Mouse (Mus musculus): ENCODE measurements at regions not wholly inside any gene's neighbourhood (a gene's known extent, or its start where the extent isn't known, plus 50 kb on each side); places are given as distances from the start of the nearest gene placed in this dataset.
A peak's percentile ranks its signal among the peaks of the same experiment; 100 is the strongest.
"Not testable (repeated sequence)": the region's sequence is repeated elsewhere in the genome, so short reads cannot be mapped to it uniquely, and the experiment has no call there.

DNA sequence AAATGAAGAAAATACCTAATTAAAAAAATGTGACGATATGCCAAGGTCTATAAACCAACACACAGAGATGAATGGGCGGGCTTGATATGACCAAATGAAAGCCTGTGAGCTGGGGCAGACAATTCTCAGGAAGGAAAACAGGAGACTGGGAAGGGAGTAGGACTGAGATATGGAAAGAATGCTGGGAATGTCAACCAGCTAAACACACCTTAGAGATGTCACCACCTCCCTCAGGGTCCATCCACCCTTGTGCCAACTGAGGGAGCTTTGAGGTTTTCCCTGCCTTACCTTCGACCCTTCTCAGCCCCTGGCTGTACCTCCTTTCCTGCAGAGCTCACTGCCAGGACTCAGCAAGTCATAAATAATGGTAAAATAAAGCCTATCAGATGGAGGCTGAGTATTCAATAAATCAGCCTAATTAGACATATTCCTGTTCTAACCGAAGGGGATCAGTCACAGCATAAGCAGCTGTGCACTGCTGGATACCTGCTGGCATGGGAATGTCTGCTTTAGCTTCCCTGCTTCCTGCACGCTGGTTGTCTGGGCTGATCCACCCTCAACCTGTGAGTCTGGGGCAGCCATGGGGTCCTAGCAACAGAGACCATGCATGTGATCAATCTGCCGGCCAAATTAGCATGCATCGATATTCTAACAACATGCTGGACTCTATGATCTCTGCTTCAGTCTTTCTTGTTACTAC, 137.4 kb downstream of the Nuak1 start:
- DNase-seq (ENCODE audit: low spot score) (no peak), ATAC-seq (ENCODE audit: extremely low read depth, insufficient number of reproducible peaks, low FRiP score, poor library complexity, severe bottlenecking) (no peak)
- no peak for TF ChIP-seq TAL1 (conservative IDR thresholded peaks at IDR 0.05; ENCODE audit: low read depth, low read length)
- TF ChIP-seq POLR2AphosphoS5 (IDR thresholded peaks at IDR 0.05; ENCODE audit: insufficient replicate concordance, low read depth, low read length), result no peak
- 0 out of 2 replicates have a peak, but pooled peaks have one; percentile 7 for TF ChIP-seq CTCF (IDR thresholded peaks at IDR 0.05; ENCODE audit: low read depth, low read length)
- Histone ChIP-seq H3K27me3 (ENCODE audit: insufficient read depth, low read length) (no peaks in the 10 kb centered on the region), H3K9me3 (replicated peaks) (peaks cover 33% of the 10 kb centered on the region), H3K4me3 (ENCODE audit: low read depth, low read length) (no peak overlapping the region), H3K36me3 (replicated peaks) (no peaks in the 10 kb centered on the region), H3K4me1 (ENCODE audit: insufficient read depth, low read depth, low read length) (no peaks in the 10 kb centered on the region)

DNA sequence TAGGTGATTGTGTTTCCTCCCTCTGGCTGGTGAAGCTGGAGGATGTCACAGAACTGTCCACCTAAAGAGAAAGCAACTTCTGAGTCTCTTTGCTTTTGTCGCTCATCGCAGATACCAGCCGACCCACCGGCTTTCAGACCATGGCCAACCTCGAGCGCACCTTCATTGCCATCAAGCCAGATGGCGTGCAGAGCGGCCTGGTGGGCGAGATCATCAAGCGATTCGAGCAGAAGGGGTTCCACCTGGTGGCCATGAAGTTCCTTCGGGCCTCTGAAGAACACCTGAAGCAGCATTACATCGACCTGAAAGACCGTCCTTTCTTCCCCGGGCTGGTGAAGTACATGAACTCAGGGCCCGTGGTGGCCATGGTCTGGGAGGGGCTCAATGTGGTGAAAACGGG, 131.7 kb downstream of the Nuak1 start:
- H3K4me3 ChIP-seq (ENCODE audit: low read depth, low read length); DNase-seq (ENCODE audit: low spot score); H3K27me3 ChIP-seq (ENCODE audit: insufficient read depth, low read length); H3K36me3 ChIP-seq (replicated peaks); ATAC-seq (ENCODE audit: extremely low read depth, insufficient number of reproducible peaks, low FRiP score, poor library complexity, severe bottlenecking); H3K4me1 ChIP-seq (ENCODE audit: insufficient read depth, low read depth, low read length): not testable (repeated sequence)
- peaks cover 36% of the 10 kb centered on the region for H3K9me3 ChIP-seq (replicated peaks)

DNA sequence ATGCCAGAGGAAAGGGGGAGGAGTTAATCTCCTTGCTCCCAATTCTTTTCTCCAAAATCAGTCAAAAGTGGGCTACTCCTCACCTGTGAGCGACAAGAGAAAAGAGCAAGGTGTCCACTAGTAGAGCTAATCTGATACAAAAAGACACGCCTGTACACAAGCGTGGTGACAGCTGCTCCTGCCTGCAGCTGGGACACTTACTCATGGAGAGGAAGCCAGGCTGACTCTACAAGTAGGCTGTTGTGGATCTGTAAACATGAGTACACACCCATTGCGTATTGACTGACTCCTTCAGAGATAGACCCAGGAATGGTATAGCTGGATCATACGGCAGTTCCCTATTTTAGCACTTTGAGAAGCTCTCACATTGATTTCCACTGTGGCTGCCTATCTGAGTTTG, 129.7 kb downstream of the Nuak1 start:
- TF ChIP-seq POLR2AphosphoS5 (IDR thresholded peaks at IDR 0.05; ENCODE audit: insufficient replicate concordance, low read depth, low read length) (no peak), GATA2 (IDR thresholded peaks at IDR 0.05; ENCODE audit: borderline replicate concordance, low read depth, low read length) (no peak), GATA1 (IDR thresholded peaks at IDR 0.05; ENCODE audit: borderline replicate concordance, low read length) (no peak), TAL1 (conservative IDR thresholded peaks at IDR 0.05; ENCODE audit: low read depth, low read length) (no peak), CTCF (IDR thresholded peaks at IDR 0.05; ENCODE audit: low read depth, low read length) (no peak)
- peaks cover 46% of the 10 kb centered on the region for H3K9me3 ChIP-seq (replicated peaks)
- DNase-seq (ENCODE audit: low spot score) (no peak), ATAC-seq (ENCODE audit: extremely low read depth, insufficient number of reproducible peaks, low FRiP score, poor library complexity, severe bottlenecking) (no peak)
- no peak overlapping the region for H3K4me3 ChIP-seq (ENCODE audit: low read depth, low read length)
- no peaks in the 10 kb centered on the region for H3K27me3 ChIP-seq (ENCODE audit: insufficient read depth, low read length)
- H3K36me3 ChIP-seq (replicated peaks), result no peaks in the 10 kb centered on the region
- no peaks in the 10 kb centered on the region for H3K4me1 ChIP-seq (ENCODE audit: insufficient read depth, low read depth, low read length)

DNA sequence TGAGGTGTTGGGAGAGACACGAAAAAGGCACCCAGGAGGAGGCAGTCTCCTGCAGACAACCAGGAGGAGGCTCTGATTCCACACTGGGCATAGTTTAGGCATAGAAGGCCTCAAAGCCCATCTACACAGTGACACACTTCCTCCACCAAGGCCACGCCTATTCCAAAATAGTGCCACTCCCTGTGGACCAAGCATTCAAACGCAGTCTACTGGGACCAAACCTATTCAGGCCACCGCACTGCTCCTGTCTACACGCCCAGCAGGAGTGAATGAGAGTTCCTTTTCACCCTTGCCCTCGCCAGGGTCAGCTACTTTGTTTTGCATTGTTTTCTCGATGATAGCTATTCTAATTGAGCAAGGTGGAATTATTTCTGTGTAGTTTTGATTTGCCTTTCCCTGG, 127.7 kb downstream of the Nuak1 start:
- no peak overlapping the region for H3K4me3 ChIP-seq (ENCODE audit: low read depth, low read length)

DNA sequence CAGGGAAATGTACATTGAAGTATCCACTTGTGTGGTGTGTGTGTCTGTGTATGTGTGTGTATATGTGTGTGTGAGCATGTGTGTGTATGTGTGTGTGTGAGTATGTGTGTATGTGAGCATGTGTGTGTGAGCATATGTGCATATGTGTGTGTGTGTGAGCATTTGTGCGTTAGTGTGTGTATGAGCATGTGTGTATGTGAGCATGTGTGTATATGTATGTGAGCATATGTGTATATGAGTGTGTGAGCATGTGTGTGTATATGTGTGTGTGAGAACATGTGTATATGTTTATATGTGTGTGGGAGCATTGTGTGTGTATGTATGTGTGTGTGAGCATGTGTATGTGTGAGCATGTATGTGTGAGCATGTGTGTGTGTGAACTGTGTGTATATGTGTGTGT, 123.5 kb downstream of the Nuak1 start:
- ATAC-seq (ENCODE audit: extremely low read depth, insufficient number of reproducible peaks, low FRiP score, poor library complexity, severe bottlenecking) (no peak), DNase-seq (ENCODE audit: low spot score) (no peak)
- TF ChIP-seq POLR2AphosphoS5 (IDR thresholded peaks at IDR 0.05; ENCODE audit: insufficient replicate concordance, low read depth, low read length), result no peak
- TF ChIP-seq CTCF (IDR thresholded peaks at IDR 0.05; ENCODE audit: low read depth, low read length), result no peak
- TF ChIP-seq TAL1 (conservative IDR thresholded peaks at IDR 0.05; ENCODE audit: low read depth, low read length), result no peak
- no peak for TF ChIP-seq GATA1 (IDR thresholded peaks at IDR 0.05; ENCODE audit: borderline replicate concordance, low read length)
- TF ChIP-seq GATA2 (IDR thresholded peaks at IDR 0.05; ENCODE audit: borderline replicate concordance, low read depth, low read length), result no peak
- H3K4me1 ChIP-seq (ENCODE audit: insufficient read depth, low read depth, low read length), result no peaks in the 10 kb centered on the region
- no peaks in the 10 kb centered on the region for H3K27me3 ChIP-seq (ENCODE audit: insufficient read depth, low read length)
- H3K4me3 ChIP-seq (ENCODE audit: low read depth, low read length), result no peak overlapping the region
- H3K36me3 ChIP-seq (replicated peaks), result no peaks in the 10 kb centered on the region
- H3K9me3 ChIP-seq (replicated peaks), result peaks cover 53% of the 10 kb centered on the region

More for the DNA sequence above, 127.7 kb downstream of the Nuak1 start:
- ATAC-seq (ENCODE audit: extremely low read depth, insufficient number of reproducible peaks, low FRiP score, poor library complexity, severe bottlenecking) (no peak), DNase-seq (ENCODE audit: low spot score) (no peak)
- TF ChIP-seq TAL1 (conservative IDR thresholded peaks at IDR 0.05; ENCODE audit: low read depth, low read length) (no peak), CTCF (IDR thresholded peaks at IDR 0.05; ENCODE audit: low read depth, low read length) (no peak), GATA2 (IDR thresholded peaks at IDR 0.05; ENCODE audit: borderline replicate concordance, low read depth, low read length) (no peak), POLR2AphosphoS5 (IDR thresholded peaks at IDR 0.05; ENCODE audit: insufficient replicate concordance, low read depth, low read length) (no peak), GATA1 (IDR thresholded peaks at IDR 0.05; ENCODE audit: borderline replicate concordance, low read length) (no peak)
- Histone ChIP-seq H3K27me3 (ENCODE audit: insufficient read depth, low read length) (no peaks in the 10 kb centered on the region), H3K36me3 (replicated peaks) (no peaks in the 10 kb centered on the region), H3K4me1 (ENCODE audit: insufficient read depth, low read depth, low read length) (no peaks in the 10 kb centered on the region), H3K9me3 (replicated peaks) (peaks cover 47% of the 10 kb centered on the region)

DNA sequence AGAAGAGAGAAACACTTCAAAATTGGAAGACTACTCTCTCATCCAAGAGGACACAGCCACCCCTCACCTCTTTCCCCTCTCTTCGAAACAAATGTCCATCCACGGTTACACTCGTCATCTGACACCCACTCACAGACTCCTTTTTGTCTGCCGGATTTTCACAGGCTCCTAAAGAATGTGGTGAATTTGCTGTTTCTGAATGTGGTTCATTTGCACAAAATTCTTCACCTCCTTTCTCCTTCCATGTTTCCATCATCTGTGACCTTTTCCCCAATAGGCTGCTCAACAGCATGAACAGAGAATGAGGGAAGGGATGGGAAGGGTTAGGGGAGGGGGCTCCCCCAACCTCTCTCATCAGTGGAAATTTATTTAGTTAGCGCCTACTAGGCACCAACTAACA, 122.4 kb downstream of the Nuak1 start:
- no peaks in the 10 kb centered on the region for H3K27me3 ChIP-seq (ENCODE audit: insufficient read depth, low read length)
- no peak for DNase-seq (ENCODE audit: low spot score)
- ATAC-seq (ENCODE audit: extremely low read depth, insufficient number of reproducible peaks, low FRiP score, poor library complexity, severe bottlenecking), result no peak
- peaks cover 58% of the 10 kb centered on the region for H3K9me3 ChIP-seq (replicated peaks)
- no peak overlapping the region for H3K4me3 ChIP-seq (ENCODE audit: low read depth, low read length)
- H3K36me3 ChIP-seq (replicated peaks), result no peaks in the 10 kb centered on the region
- H3K4me1 ChIP-seq (ENCODE audit: insufficient read depth, low read depth, low read length), result no peaks in the 10 kb centered on the region
- TF ChIP-seq TAL1 (conservative IDR thresholded peaks at IDR 0.05; ENCODE audit: low read depth, low read length) (no peak), CTCF (IDR thresholded peaks at IDR 0.05; ENCODE audit: low read depth, low read length) (no peak), GATA1 (IDR thresholded peaks at IDR 0.05; ENCODE audit: borderline replicate concordance, low read length) (no peak), GATA2 (IDR thresholded peaks at IDR 0.05; ENCODE audit: borderline replicate concordance, low read depth, low read length) (no peak), POLR2AphosphoS5 (IDR thresholded peaks at IDR 0.05; ENCODE audit: insufficient replicate concordance, low read depth, low read length) (no peak)

Measured in G1E (cell line).